Mouse (Mus musculus): ENCODE results near the gene Msrb3.

Msrb3 gene

DNA sequence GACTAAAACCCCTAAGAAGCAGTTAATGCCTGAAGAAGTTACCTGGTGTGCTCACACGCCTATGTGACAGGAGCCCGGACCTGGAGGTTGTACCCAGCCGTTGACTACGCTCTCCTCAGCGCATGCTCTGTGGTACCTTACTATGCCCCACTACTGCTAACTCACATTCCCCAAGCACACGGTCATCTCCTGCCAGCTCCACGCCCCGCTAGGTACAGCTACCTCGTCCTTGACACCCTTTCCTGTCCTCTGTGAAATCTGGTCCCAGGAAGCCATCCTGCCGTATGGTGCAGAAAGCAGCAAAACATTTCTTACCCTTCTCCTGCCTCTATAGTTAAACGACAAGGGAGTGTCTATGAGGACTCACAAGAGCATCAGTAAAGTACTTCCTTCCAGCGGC lies 37.2 kb downstream of the Msrb3 start:
- no peak for DNase-seq (ENCODE audit: low spot score in 2 of 2)

DNA sequence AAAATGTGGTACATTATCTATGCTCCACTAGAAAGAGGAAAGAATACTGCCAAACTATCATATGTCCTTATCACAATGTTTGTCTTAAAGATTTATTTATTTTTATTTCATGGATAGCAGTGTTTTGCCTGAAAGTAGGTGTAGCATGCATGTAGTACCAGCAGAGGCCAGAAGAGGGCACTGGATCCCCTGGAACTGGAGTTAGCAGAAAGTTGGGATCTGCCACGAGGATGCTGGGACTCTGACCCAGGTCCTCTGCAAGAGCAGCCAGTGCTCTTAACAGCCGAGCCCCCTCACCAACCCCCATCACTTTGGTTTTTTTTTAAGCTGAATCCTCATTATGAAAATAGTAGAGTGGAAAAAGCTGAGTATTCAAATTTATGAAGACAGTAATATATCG lies 37.7 kb downstream of the Msrb3 start:
- DNase-seq (ENCODE audit: low spot score in 2 of 2), result no peak

DNA sequence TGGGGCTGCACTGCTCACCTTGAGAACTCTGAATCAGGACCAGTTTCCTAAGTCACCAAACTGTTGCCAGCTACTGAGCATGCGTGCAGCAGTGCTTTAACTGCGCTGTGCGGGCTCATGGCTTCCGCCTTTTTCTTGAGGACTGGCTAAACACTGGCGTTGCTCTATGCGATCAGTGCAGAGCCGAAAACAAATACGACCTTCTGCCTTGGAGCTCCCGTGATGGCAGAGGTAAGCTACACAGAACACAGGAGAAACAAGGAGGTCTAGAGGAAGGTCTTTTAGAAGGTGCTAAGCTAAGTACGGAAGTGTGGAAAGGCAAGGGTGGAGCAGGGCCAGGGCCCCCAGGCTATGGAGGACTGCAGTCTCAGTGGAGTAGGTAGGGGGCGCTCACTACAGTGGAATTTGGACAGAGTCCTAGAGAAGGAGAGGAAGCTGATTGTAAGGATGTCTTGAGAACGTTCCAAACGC lies 41.3 kb downstream of the Msrb3 start:
- no peak for DNase-seq (ENCODE audit: low spot score in 2 of 2)

DNA sequence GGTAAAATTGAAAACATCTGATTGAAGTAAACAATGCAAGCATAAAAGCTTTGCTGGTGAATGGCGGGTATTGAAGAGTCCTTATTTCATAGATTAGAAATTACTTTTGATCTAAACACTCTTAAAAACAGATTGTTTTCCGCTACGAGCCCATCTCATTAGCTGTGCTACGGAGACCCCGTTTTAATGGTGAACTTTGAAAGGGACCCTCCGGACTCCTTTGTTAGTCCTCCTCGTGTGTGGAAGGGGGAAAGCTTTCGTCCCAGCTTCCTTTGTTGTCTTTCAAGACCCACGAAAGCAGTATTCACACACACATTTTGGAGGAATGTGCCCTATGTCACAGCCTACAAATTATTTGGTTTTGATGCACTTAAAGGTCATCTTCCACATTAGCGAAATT lies 44.6 kb downstream of the Msrb3 start:
- no peak for DNase-seq (ENCODE audit: low spot score in 2 of 2)

DNA sequence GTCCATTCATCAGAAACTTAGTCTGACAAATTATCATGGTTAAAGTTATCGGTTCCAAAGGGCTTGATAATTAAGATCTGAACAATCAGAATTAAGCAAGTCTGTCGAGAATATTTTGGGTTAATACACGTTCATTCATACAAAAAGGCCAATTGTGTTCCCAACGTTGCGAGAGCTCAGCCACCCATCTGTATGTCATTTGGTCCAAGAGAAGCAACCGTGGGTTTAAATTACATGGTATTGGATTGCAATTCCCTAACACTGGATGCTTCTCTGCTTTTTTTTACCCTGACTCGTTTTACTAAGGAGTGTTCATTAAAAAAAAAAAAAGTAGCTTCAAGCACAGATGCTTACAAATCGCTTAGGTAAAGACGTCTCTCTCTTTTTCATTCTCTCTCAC lies 45.1 kb downstream of the Msrb3 start:
- DNase-seq (ENCODE audit: low spot score in 2 of 2), result no peak

DNA sequence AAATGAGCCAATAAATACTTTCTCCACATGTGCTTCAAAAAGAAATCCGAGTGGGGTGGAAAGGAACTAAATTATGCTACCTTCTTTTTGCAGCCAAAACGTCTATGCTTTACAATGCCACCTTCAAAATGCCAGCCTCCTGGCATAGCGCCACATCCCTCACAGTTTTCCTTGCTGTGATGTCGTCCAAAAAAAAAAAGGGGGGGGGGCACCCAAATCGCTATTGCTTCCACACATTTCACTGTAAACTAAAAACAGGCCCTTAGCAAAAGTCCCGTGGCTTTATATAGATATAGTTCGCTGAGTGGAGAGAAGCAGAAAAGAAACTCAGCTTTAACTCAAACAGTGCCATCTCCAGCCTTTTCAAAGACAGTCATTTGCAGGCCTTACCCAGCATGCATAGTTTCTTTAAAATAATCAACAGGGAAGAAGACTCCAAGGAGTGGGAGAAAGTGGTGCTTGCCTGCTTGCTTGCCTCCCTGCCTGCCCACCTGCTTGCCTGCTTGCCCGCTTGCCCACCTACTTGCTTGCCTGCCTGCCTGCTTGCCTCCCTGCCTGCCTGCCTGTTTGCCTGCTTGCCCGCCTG lies 47.6 kb downstream of the Msrb3 start:
- no peak for DNase-seq (ENCODE audit: low spot score in 2 of 2)

DNA sequence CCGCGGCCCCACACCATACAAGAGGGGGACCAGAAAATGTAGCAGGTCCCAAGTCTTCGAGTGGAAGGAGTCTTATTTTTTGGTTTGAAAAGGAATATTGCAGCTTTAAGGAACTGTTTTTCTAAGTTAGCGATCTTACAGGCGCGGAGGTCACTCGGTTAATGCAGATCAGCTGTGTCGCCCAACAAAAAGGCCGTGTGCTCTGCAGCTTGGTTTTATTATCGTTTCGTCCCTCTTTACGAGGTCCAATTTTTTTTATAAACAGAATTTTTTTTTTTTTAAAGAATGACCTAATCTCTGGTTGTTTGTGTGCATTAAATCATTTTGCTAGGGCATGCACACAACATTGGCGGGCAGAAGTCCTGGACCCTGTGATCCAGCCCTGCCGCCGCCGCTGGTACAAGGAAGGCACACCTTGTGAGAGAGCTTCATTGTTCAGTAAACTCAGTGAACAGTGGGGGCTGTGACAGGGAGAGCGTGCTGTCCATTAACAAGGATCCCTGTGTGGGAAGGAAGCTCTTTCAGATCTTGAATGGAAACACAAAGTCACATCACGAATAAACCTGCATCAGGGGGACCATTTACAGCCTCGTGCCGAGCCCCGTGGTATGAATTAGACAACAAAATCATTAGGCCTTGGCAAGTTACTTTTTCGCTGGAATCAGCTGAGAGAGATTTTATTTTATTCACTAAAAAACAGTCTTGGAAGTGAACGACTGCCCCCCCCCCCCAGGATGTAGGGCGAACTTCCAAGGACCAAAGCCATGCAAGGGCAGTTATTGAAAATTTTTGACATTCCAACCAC lies 48.3 kb downstream of the Msrb3 start:
- DNase-seq (ENCODE audit: low spot score in 2 of 2), result no peak

DNA sequence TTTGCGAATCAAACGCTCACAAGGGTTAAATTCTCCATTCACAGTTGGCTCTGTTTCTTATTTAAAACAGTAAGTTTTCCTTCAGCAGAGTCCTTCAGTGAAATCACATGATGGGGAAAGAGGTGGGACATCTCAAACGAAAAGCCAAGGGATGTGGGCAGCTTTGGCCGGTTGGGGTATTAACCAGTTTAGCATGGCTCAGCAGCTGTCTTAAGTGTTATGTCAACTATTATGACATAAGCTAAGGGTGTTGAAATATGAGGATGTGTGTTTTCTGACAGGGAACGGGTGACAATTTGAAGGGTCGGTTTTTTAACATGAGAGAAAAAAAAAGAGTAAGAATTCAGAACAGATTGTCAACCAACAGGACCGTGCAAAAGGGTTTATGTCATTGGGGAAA lies 50.2 kb downstream of the Msrb3 start:
- no peak for DNase-seq (ENCODE audit: low spot score in 2 of 2)

DNA sequence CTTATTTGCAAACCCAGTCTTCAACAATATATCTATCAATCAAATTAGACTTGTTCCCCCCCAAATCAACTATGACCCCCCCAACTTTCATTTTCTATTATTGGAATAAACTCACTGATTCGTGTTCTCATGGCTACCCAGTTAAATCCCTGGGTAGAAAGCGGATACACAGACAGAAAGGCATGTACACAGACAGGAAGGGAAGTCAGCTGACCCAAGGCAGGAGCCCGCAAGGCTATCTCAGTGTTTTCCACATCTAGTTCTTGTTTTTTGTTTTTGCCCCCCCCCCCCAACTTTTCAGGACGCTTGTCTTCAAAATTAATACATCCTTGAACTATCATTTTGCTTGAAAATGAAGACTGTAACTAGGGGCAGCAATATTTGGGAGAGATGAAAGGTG lies 51.1 kb downstream of the Msrb3 start:
- no peak for DNase-seq (ENCODE audit: low spot score in 2 of 2)

DNA sequence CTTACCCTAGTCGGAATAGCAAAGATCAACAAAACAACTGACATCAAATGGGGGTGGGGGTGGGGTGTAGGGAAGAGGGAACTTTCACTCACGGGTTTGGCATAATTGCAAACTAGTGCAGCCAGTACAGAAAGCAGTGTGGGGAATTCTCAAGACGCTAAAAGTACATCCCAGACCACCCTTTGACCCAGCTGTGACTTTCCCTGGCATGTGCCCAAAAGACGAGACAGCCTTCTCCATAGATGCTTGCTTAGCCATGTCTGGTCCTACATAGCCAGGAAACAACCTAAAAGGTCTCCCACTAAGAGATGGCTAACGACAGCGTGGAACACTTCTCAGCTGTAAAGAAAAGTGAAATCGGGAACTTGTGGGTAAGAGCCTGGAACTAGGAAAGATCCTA lies 58.9 kb downstream of the Msrb3 start:
- no peak for DNase-seq (ENCODE audit: low spot score in 2 of 2)

DNA sequence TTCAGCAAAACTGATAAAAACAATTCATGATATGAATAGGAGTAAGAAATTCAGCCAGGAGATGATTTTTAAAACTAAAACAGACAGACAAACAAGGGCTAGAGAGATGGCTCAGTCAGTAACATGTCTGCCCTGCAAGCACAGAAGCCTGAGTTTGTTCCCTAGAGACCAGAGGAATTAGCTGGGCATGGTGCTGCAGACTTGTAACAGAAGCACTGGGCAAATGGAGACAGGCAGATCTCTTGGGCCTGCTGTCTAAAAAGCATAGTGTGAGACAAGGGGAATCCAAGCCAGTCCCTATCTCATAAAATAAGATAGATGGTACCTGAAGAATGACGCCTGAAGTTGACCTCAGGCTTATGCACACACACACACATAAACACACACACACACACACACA lies 64.4 kb downstream of the Msrb3 start:
- no peak for DNase-seq (ENCODE audit: low spot score in 2 of 2)

DNA sequence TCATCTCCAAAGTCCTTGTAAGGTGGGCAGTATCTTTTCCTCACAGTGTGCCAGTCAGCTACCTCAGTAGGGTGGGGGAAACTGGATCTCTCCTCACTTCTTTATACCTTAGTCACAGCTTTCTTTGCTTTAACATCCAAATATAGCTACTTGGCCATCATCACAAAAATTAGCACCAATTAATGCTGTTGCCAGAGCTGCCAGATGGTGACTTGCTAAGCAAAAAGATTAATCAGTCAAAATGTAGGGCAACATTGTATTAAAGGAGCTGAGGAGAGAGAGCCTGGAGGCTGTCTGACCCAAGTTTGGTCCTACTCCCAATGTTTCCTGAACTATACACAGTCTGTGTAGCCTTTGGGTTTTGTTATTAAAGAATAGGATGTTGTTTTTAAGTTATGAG lies 65.1 kb downstream of the Msrb3 start:
- no peak for DNase-seq (ENCODE audit: low spot score in 2 of 2)

DNA sequence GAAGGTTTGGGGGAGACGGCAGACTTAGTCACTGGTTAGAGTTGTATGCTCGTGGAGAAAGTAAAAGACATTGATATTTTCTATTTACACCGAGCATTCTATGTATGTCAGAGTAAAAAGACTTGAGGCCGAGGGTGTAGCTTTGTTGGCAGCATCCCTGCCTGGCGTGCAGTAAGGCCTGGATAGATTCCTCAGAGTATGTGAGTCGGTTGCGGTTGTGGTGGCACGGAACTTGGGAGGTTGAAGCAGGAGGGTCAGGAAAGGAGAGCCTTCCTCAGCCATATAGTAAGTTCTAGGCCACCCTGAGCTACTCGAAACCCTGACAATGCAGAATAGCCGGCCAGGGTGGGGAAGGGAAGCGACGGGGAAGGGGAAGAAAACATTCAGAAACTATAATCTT lies 71.1 kb downstream of the Msrb3 start:
- DNase-seq (ENCODE audit: low spot score in 2 of 2), result no peak

DNA sequence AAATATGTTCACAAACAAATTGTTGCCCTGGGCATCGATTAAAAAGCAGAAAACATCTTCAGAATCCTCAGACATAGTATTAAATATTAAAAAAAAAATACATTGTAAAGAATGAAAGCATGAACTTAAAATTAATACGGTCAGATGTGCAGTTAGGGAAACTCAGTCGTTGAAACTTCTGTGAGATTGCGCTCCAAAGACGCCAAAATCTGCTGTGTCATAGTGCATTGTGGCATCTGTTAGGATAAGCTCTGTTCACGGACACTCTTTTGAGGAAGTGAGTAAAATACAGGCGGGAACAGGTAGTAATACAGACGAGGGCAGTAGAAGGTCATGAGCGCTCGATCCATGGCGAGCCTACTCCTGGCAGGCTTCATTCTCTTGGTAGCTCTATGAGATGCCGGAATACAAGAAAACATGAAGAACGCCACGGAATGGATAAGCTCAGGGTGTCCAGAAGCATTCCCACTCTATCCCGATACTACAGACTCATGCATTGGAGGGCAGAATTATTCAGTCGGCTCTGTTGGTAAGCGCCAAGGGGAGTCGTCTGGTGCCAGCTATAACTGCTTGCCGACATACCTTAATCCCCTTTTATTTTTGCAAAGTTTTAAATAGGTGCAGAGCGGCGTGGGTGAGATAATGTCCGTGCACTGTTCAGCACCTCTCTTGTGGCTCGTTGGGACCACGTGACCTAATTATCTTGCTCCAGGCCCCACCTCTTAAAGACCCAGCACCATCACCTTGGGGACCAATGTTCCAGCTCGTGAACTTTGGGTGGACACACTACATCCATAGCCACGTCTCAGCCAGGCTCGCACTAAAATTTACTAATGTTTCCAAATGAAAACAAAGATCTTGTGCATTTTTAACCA lies 71.9 kb downstream of the Msrb3 start:
- no peak for DNase-seq (ENCODE audit: low spot score in 2 of 2)

DNA sequence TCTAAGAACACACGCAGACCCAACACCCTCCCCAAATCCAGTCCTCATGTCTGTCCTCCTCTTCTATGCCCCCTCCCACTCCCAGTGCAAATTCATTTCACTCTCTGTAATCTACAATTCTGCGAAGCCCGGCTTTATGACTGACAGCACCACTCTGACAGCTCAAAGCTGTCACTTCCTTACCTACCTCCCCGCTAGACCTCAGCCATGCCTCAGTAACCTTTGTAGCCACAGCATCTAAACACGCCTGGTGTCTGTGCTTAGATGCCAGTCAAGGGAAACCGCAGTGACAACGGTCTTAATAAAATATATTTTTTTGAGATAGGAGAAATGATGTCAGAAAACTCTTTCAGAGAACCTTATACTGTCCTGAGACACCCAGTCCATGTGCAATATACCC lies 72.5 kb downstream of the Msrb3 start:
- no peak for DNase-seq (ENCODE audit: low spot score in 2 of 2)

DNA sequence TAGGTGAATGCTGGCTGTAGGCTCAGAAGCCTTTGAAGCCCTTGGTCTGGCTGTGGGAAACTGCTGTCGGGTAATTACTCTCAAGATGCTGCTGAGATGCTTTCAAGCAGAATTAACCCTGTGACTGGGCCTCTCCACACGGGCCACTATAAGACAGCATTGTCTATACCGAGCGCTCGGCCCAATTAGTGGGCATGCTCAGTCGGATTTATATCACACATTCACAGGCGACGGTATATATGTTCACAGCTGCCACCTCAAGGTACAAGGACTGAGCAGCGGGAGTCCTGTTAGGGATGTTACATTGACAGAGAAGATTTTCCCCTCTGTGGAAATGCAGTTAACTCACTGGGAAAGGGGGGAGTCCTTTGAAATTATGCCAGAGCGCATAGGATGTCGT lies 73.3 kb downstream of the Msrb3 start:
- no peak for DNase-seq (ENCODE audit: low spot score in 2 of 2)

DNA sequence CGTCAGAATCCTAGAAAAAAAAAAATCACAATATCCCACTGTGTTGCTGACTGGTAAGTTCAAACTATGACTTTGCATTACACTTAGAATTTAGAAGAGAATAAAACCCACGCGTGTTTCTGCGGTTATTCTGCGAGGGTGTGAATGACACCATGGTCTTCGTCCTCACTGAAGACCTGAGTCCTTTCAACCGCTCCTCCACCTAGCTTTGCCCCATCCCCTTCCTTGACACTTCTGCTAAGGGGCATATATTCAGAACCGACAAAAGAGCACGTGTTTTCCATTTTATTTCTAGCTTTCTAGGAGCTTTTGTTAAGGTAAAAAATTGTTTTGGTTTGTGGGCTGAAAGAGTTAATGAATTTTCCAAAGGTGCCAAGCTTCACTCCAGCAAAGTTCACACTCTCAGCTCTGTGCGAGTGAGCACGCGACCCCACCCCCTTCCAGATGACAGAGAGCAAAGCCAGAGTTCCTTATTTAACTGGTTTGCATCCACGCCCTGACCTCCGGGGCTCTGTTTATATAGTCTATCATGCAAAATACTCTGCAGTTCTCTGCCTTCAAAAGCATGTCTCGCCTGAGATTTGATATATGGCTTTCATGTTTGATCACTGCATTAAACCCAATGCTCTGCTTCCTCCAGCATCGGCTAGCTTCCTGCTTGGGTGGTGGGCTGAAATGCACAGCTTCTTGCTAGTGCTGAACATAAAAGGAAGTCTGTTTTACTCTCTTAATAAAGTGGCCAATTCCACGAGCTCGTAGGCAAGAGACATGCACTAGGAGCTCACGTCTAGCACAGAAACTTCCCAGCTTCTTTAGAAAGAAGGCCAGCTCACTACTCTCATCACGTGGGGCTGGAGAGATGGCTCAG lies 77.2 kb downstream of the Msrb3 start:
- no peak for DNase-seq (ENCODE audit: low spot score in 2 of 2)

DNA sequence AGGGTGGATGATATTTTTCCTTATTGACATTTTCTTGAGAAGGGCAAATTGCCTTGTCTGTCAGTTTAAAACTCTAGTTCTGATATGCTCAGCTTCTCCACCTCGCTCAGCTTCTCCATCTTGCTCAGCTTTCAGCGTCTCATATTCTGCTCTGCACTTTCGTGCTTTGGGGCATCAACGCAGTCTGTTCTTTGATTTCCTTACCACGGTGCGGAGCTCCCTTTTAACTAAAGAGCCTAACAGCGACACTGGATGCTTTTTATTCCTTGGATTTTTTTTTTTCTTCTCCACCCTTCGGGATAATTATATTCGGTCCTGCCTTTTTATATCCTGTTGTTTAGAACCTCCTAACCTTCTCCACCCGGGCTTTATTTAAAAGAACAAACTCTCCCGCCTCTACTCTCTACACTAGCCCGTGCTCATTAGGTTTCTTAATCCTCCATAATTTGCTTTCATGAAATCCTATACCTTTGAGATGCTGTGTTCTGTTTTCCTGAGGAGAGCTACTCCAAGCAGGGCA lies 78.1 kb downstream of the Msrb3 start:
- no peak for DNase-seq (ENCODE audit: low spot score in 2 of 2)

DNA sequence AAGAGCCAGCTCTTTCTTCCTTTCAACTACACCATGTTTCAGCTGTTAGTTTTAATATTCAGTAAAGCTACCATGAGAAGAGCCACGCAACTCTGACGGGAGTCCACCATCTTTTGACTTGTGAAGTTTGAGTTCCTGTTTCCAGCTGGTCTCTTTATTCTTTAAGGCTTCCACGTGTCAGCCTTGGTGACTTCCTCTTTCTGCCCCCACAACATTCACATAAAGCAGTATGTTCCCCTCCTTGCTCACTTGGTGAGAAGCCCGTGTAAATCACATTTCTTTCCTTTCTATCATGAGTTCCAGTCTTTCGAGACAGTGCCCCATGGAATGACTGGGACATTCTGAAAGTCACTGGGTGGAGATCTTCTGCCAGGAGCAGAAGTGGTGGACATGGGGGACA lies 83.6 kb downstream of the Msrb3 start:
- DNase-seq (ENCODE audit: low spot score in 2 of 2), result no peak

DNA sequence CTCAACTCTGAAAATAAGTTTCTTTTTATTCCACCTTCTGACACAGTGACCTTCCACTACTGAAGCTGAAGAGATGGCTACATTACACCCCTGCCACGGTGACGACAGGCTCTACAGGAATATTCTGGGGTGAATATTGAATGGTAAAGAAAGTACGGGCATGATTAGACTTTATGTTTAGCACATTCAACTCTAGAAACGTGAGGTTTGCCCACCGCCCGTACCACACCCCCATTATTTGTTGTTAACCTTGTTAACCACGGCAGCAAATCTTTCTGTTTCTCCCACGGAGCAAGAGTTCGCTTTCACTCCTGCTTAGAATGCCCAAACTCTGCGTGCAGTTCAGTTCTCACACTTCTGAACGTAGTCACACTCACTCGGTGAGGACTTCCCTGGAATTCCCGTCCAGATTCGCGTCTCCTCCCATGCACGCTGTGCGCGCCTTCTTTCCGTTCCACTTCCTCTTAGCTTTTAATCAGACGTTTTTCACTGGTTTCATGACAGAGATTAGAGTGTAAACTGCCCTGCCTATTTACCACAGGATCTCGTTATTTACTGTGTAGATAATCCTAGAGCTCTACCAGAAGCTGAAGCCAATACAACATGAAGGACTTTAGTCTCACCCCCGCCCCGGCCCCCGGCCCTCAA lies 87.0 kb downstream of the Msrb3 start:
- DNase-seq (ENCODE audit: low spot score in 2 of 2), result no peak
